Mouse (Mus musculus): Measurements from ENCODE around the gene Olfr862.

Olfr862 gene

GRCm38 (mm10) chr9:19887904-19888303, at the start of gene Olfr862:
Gene Olfr862 (minus strand): TSS chr9:19888004.
- DNase-seq, result no peak

GRCm38 (mm10) chr9:19916565-19916964, 28.8 kb upstream of the Olfr862 start, which contains the start of gene Olfr77:
Gene Olfr77 (plus strand): TSS chr9:19916865.
- no peak for DNase-seq

- no peak for DNase-seq
Measured at GRCm38 (mm10) chr9:19911170-19911569, 23.4 kb upstream of the Olfr862 start.

GRCm38 (mm10) chr9:19849647-19850046, 38.2 kb downstream of the Olfr862 start, which contains the start of gene Olfr860:
Gene Olfr860 (minus strand): TSS chr9:19849747.
- DNase-seq, result no peak
